Mouse (Mus musculus) left cerebral cortex, adult 11 months (tissue): ENCODE results near the gene Iars2.

ENCODE experiments used
- DNase-seq: peaks from one replicate; pipeline ENCODE4 v3.0.0; 2022; ENCODE audit warnings: low spot score

Iars2 gene

GRCm38 (mm10) chr1:185328721-185329610, at the start of gene Iars2:
Gene Iars2 (minus strand): TSS chr1:185329396.
- DNase-seq, result peak; percentile 78

- no peak for DNase-seq
Measured at GRCm38 (mm10) chr1:185377429-185377828, 48.2 kb upstream of the Iars2 start.

DNA sequence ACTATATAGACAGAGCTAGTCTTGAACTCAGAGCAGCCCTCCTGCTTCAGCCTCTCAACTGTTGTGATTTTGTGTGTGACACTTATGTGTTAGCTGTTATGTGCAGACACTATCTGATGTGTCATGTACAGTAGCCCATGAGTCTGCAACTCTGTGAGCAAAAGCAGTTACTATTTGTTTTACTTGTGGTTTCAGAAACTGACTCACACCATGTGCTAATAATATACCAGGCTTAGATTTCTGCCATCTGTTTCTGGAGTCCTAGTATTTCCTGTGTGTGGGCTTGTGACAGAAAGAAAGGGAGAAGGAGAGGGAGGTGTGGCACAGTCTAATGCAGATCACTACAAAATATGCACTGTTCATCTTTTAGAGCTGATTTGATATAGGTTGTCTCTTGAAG, 47.2 kb upstream of the Iars2 start:
- DNase-seq, result peak; percentile 37

DNA sequence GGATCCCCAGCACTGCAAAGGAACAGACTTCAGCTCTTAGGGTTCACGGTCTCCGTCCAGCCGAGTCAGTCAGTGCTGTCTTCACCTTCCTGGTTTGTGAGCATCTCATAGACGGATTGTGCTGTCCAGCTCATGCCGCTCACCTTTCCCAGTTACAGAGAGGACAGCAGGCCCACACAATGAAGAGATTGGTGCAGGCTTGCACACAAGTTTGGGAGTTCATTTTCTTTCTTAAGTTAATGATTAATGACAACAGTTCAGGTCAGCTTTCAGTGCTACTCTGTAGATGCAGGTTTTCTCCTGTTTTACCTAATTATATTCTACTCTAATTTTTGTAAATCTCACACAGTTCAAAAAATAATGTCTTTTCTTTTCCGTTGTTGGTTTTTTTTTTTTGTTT, 40.8 kb upstream of the Iars2 start:
- DNase-seq, result no peak

DNA sequence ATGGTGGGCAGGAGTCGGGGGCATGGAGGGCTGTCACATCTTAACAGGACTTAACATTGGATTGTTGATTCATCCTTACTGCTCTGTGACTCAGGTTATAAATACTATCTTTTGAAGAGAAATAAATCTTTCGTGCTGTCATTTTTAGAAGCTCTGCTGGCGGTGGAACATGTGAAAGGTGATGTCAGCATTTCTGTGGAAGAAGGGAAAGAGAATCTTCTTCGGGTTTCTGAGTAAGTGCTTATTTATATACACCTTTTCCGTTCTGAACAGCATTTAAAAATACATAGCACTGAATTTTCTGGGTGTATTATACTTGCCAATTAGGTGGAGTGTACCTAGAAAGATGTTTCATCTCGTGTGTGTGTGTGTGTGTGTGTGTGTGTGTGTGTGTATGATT, 38.2 kb upstream of the Iars2 start:
- DNase-seq, result no peak

DNA sequence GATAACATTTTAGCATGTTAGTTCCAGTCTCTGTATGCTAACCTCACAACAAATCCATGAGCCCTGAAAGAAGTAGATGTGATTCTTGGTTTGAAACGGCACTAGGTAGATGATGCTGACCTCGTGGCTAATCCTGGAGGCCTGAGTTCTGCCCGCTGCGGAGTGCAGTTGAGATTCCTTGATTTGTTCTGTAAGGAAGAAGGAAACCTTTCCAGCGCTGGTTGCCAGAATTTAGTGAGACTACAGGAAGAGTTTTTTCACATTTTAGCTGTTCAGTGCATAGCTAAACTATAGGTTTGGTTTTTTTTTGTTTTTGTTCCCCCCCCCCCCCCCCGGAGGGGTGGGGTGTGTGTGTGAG, 35.0 kb upstream of the Iars2 start:
- DNase-seq, result no peak

GRCm38 (mm10) chr1:185363526-185364182, 34.5 kb upstream of the Iars2 start:
- peak; percentile 21 for DNase-seq

GRCm38 (mm10) chr1:185362677-185363520, 33.7 kb upstream of the Iars2 start, which contains the start of gene Eprs:
Gene Eprs (plus strand): TSS chr1:185363044.
- DNase-seq, result peak; percentile 98

DNA sequence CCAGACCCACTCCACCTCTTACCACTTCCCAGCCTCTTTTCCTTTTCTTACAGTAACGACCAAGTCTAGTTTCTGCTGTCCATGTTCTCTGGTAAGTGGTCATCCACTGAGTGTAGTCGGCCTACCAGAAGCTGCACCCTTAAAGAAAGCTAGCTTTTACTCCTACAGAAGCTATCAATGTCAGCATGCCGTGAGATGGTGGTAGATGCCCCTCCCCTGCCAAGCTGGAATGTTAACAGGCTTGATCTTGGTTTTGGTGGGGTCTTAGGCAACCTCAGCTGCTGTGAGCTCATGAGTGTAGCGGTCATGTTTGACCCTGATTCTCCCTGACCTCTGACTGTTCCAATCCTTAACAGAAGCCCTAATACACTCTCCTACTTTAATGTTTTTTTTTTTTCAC, 29.0 kb upstream of the Iars2 start:
- no peak for DNase-seq

DNA sequence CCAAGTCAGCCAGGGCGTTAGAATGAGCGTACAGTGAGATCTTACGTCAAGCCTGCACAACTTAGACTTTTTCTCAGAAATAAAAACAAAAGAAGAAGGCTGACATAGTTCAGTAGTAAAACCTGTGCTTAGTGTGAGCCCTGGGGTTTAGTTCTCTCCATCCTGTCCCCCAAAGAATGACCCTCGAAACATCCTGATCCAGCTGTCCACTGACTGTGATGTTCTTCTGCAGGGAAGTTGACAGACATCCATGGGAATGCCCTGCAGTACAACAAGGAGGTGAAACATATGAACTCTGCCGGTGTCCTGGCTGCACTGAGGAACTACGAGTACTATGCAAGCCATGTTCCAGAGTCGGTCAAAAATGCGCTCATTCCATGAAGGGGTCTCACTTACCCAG, 27.1 kb upstream of the Iars2 start:
- DNase-seq, result no peak

DNA sequence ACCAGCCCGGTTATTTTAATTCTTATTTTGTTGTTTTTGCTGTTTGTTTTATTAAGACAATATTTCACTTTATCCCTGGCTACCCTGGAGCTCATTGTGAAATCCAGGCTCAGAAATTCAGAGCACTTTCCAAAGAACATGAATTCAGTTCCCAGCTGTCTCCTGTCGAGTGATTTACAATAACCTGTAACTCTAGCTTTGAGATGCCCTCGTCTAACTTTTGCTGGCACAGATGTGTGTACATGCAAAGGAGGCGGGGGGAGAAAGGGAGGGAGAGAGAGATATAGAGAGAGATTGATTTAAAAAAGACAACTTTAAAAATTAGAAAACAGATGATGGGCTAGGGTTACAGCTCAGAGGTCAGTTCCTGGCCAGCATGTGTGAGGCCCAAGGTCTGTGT, 25.5 kb upstream of the Iars2 start:
- DNase-seq, result no peak

DNA sequence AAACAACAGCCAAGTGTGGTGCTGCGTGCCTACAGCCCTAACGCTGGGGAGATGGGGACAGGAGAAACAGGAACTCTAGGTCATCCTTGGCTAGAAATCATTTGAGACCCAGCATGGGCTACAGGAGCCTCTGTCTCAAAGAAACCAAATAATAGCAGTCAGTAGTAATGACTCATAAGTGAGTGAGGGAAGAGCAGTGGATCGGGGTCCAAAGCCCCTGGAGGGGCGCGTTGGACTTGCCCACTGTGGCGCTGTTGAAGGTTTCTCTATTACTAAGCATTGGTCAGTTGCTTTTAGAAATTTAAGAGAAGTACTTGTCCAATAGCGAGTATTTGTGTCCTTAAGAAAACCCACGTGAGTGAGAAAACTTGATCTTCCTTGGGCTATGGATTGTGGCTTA, 24.2 kb upstream of the Iars2 start:
- no peak for DNase-seq

DNA sequence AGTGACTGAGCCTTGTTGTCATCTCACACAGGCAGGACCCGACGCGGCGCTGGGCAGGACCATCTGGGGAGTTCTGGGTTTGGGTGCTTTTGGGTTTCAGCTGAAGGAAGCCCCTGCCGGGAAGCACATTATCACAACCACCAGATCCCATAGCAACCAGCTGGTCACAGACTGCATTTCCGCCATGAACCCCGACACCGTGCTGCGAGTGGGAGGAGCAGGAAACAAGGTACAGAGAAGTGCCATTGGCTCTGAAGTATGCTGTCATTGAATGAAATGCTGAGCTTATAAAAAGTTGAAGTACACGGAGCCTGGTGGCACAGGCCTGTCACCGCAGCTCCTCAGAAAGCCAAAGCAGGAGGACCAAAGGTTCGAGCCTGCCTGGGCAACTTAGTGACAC, 23.0 kb upstream of the Iars2 start:
- no peak for DNase-seq

DNA sequence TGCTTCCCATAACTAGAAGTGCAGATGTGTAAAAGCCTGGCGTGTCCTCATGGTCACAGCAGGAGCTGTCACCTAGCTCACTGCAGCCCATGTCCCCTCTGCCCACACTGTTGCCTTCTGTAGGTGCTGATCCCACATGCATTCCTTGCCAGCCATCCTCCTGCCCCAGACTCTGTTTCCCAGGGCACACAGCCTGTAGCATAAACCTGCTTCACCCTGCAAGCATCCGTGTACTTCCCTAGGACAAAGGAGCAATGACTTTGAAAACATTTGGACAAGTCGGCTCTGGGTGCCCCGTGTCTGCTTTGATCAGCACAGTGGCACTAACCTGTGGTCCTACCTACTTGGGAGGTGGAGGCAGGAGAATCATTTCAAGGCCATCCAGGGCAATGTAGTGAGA, 21.4 kb upstream of the Iars2 start:
- DNase-seq, result no peak

DNA sequence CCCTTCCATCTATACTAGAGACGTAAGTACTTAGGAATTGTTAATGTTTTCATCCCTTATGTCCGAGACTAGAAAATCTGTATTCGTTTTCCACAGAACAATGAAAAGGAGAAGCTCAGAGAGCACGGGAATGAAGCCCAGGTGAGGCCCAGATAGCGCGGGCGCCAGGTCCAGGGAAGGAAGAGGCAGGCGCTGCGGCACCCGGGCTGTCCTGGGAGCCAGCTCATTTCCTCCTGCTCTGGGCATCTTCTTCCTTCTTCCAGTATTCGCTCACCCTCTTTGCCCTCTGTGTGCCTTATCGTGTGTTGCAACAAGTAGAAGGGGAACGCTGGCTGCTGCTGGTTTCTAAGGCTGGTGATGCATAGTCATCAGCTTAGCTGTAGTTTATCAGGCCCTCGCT, 20.5 kb upstream of the Iars2 start:
- DNase-seq, result no peak

DNA sequence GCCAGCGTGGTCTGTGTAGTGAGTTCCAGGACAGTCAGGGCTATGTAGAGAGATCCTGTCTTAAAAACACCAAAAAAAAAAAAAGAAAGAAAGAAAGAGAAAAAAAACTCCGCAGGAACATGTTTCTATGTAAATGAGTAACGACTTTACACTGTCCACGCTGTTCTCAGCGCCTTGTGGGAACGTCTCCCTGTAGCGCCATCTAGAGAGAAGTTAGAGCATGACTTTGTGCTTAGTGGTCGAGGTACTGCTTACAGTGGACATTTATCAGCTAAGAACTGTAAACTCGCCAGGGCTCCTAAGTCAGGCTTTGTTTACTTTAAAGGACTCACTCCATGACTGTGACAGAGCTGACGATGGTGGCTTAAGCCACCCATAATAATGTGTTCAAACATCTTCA, 17.0 kb upstream of the Iars2 start:
- no peak for DNase-seq

- DNase-seq, result no peak
Measured at GRCm38 (mm10) chr1:185343422-185343821, 14.2 kb upstream of the Iars2 start.

DNA sequence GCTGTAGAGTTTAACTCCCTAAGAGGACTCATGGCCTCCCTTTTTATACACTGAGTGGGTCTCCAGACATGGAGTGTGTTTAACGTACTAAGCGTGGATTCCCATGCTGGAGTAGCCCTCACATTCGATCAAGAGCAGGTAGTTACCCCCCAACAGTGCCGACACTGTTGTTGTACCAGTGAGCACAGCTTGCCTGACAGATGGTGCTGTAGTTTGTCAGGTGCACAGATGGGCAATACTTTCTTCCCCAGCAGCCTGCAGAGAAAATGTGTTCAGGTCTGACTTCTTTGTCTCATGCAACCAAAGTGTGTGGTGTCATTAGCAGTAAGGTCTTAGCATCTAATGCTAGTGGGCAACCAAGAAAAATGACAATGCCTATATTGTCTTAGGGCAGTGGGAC, 13.2 kb upstream of the Iars2 start:
- DNase-seq, result no peak

DNA sequence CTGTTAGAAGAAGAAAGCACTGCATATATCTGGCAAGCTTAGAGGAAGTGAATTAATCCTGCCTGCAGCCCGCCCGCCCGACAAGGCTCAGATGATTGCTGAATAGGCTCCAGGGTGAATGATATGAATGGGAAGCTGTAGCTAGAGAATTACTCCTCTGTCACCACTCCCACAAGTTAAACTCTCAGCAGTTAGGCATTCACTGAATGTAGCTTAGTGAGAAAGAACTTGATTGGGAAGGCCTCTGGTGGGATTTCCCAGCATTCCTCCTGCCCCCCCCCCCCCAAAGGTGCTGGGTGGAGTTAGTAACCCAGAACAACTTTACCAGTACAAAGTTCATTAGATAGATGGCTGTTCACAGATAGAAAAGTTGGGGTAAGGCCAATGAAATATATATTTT, 7.3 kb upstream of the Iars2 start:
- no peak for DNase-seq

DNA sequence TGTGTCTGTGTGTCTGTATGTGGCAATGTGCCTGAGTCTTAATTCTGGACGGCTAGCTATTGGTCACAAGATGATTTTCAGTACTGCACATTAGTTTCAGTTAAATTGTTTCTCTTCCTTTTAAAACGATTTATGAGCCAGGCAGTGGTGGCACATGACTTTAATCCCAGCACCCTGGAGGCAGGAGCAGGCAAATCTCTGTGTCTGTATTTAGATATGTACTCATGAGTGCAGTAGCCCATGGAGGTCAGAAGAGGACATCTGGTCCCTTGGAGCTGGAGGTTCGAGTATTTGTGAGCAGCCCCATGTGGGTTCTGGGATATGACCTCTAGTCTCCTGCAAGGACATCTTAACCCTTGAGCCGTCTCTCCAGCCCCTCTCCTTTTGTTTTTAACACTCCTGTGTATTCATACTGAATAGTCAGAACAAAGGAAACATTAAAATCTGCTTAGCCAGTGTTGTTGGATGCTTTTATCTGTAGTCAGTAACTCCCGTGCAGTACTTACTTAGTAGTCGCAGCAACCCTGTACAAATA, 6.1 kb upstream of the Iars2 start:
- DNase-seq, result no peak

DNA sequence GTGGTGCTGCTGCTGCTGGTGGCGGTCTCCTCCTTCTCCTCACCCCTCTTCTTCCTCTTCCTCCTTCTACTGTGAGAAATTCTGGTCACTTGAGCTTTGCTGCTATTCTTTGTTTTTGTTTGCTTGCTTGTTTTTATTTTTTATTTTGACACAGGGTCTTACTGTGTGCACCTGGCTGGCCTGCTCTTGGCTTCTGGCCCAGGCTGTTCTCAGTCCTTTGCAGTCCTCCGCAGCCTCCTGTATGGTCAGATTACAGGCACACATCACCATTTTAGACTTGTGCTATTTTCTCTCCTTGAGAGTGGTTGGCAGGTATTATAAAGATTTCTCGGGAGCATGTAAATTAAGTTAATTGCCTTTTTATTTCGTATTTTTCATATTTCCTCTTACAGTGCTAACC, 4.9 kb upstream of the Iars2 start:
- no peak for DNase-seq

- no peak for DNase-seq
Measured at GRCm38 (mm10) chr1:185333651-185334050, 4.5 kb upstream of the Iars2 start.
